Mouse (Mus musculus): Measurements from ENCODE around the gene Vps53.
"Not testable (repeated sequence)": the region's sequence is repeated elsewhere in the genome, so short reads cannot be mapped to it uniquely, and the experiment has no call there.

The Vps53 gene

GRCm38 (mm10) chr11:76179495-76180145 is at the start of gene Vps53, which contains the start of gene Fam57a:
Vps53 (minus strand) TSS chr11:76179647.
Fam57a (plus strand) TSS chr11:76179671.
- peak; percentile 87 to 90 for DNase-seq (ENCODE audit: low spot score in 2 of 2)

GRCm38 (mm10) chr11:76225051-76225450 is 45.6 kb upstream of the Vps53 start:
- no peak for DNase-seq (ENCODE audit: low spot score in 2 of 2)

DNA sequence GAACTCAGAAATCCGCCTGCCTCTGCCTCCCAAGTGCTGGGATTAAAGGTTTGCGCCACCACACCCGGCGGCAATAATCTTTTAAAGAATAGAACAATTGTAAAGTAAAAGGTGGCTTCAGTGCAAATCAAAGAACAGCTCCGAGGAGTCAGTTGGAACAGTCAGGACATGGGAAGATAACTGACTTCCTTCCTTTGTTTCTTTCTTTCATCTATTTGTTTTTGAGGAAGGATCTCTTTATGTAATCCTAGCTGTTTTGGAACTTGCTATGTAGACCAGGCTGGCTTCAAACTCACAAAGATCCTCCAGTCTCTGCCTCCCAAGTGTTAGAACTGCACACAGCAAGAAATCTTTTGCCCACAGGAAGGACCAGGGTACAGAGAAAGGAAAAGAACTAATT is 45.2 kb upstream of the Vps53 start:
- DNase-seq (ENCODE audit: low spot score in 2 of 2): no peak

DNA sequence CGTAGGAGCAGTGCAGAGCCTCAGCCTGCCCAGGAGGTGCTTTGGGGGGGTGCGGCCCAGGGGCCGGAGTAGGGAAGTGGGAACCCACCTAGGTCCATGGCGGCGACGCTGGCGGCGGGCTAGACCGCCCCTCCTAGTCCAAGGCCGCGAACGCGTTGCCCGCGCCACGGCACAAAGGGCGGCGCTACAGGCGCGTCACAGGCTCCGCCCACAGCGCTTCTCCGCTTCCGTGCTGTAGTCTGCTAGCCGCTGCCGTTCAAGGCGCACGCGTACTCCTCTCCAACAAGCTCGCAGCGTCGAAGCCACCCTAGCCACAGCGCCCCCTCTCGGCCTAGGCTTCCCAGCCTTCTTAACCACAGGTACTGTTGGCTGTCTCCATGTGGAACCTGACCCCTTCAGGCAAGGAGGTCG is 37.9 kb upstream of the Vps53 start, which contains the start of the genes Dbil5 and Gemin4:
Dbil5 (plus strand) TSS at position 219 of the 411 bp plus-strand sequence.
Gemin4 (minus strand) TSS at position 275 of the 411 bp plus-strand sequence.
- DNase-seq (ENCODE audit: low spot score in 2 of 2): peak; percentile 91 to 93

DNA sequence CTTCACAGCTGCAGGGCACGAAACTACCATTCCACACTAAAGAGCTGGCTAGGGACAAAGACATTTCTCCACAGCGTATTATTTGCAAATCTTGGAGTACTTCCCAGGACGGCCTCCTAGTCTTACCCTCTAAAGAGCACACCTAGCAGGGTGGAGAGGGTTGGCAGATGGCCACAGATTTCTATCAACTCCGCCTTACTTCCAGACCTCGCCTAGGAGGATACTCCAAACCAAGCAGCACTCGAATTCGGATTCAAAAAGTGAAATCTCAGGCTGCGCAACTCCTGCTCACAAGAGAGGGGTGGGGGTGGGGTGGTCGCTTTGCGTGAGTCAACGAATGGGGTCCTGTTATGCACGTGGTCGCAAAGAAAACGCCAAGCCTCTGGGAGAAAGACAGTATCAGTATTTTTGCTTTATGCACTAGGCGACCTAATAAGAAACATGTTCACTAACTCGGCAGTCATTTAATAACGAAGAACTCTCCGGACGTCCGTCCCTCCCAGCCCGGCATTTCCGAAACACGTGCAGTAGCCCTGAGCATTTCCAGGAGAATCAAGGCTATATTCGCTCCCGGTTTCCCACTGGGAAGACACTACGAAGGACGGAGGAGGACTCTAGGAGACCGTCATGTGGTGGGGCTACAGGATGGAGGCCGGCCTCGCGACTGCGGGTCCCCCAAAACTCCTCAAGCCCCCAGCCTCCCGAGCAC is 37.4 kb upstream of the Vps53 start:
- DNase-seq (ENCODE audit: low spot score in 2 of 2): peak; percentile 31 to 37

DNA sequence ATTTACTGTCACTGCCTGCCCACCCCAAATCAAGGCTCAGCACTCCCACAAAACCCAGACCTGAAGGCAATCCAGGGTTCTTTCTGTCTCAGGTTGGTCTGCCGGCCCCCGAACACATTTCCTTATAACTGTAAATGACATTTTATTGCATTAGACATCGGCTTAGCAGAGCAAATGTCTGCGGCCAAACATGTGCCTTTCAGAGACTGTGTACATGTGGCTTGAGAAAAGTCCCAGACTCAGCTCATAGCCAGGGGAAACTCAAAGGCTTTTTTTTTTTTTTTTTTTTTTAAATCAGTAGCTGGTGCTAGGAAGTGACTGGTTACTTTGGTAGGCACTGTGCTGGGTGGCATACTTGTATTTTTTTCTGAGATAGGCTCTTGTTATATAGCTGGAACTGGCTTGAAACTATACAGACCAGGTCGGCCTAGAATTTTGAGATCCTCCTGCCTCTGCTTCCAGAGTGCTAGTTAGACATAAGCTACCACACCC is 36.6 kb upstream of the Vps53 start:
- no peak for DNase-seq (ENCODE audit: low spot score in 2 of 2)

- no peak for DNase-seq (ENCODE audit: low spot score in 2 of 2)
These were observed 35.6 kb upstream of the Vps53 start for GRCm38 (mm10) chr11:76215011-76215410.

GRCm38 (mm10) chr11:76213841-76214240 is 34.4 kb upstream of the Vps53 start:
- DNase-seq (ENCODE audit: low spot score in 2 of 2): no peak

- DNase-seq (ENCODE audit: low spot score in 2 of 2): not testable (repeated sequence)
These were observed 32.1 kb upstream of the Vps53 start for GRCm38 (mm10) chr11:76211595-76211994.

GRCm38 (mm10) chr11:76210228-76210985 is 31.0 kb upstream of the Vps53 start:
- no peak for DNase-seq (ENCODE audit: low spot score in 2 of 2)

- DNase-seq (ENCODE audit: low spot score in 2 of 2): no peak
These were observed 27.3 kb upstream of the Vps53 start for GRCm38 (mm10) chr11:76206793-76207192.

GRCm38 (mm10) chr11:76201761-76202674 is 22.6 kb upstream of the Vps53 start:
- peak; percentile 80 to 85 for DNase-seq (ENCODE audit: low spot score in 2 of 2)

DNA sequence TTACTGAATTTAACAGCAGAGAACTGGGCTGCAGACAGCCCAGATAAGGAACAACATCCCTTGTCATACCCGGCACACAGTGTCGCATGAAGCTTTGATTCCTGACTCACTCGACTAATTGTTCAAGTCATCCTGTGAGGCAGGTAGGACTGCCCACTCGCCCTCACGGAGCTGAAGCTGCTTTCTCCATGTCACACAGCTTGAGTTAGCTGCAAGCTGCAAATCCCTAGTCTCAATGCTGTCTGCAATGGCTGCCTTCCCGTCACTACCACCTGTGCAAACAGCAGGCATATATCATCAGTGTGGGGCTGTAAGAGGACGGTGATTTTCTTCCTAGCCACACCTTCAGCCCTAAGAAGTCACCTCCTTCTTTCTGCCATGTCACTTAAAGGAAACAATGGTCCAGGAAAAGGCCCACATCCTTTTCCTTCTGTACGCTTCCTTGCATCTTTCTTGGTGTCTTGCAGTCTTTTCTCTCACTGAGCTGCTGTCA is 17.6 kb upstream of the Vps53 start:
- no peak for DNase-seq (ENCODE audit: low spot score in 2 of 2)

DNA sequence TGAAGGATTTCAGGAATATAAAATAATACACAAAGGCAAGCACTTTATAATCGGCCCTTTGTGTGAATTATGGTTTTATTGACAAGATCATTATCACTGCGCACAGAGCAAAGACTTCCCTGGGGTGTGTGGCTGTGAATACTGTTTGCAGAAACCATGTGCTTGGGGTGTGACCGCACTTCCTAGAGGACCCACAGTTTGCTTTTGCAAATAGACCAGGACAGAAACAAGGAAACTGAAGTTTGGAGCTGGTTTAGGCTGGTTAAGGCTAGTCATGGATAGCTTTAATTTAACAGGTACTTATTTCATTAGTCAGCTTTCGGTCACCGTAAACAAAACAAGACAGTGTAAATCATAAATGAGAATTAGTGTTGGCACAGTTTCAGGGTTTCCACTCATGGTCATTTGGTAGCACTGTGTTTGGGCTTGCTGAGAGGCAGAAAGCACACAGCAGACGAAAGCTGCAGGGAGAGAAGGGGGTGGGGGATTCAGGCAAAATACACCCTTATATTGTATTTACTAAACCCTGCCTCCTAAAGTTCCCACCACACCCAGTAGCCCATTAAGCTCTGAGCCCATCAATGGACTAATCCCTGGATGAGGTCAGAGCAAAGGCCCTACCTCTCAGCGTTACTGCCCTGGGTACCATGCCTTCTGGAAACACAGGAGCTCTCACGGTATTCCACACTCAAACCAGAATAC is 17.0 kb upstream of the Vps53 start:
- no peak for DNase-seq (ENCODE audit: low spot score in 2 of 2)

DNA sequence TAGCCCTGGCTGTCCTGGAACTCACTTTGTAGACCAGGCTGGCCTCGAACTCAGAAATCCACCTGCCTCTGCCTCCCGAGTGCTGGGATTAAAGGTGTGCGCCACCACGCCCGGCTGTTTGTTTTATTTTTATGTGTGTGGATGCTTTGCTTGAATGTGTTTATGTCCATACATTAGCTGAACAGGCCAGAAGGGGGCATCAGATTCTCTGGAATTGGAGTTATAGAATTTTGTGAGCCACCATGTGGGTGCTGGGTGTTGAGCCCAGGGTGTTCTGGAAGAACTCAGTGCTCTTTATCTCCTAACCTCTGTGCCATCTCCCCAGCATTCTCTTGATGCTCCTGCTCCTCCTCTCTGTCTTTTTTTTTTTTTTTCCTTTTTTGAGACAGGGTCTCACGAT is 7.5 kb upstream of the Vps53 start:
- DNase-seq (ENCODE audit: low spot score in 2 of 2): no peak

DNA sequence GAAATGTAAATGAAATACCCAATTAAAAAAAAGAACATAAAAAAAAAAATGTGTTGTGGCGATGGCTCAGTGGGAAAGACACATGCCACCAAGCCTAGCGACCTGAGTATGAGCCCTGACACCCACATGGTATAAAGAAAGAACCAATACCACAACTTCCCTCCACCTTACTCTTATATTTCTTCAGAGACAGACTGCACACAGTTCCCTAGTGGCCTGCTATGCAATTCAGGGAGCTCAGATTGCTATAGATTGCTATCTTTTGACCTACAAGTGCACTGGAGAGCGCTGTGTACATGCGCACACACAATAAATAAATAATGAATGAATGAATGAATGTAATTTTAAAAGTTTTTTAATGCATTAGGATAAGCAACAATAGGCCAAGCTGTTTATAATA is 4.3 kb upstream of the Vps53 start:
- no peak for DNase-seq (ENCODE audit: low spot score in 2 of 2)

GRCm38 (mm10) chr11:76180146-76180540 is 696 bp upstream of the Vps53 start:
- no peak for DNase-seq (ENCODE audit: low spot score in 2 of 2)

GRCm38 (mm10) chr11:76178726-76179494 is 537 bp downstream of the Vps53 start:
- DNase-seq (ENCODE audit: low spot score in 2 of 2): peak in 1 of 2 experiments; percentile 28

GRCm38 (mm10) chr11:76170207-76170606 is 9.2 kb downstream of the Vps53 start:
- no peak for DNase-seq (ENCODE audit: low spot score in 2 of 2)

All from urinary bladder, adult 18-20 months (tissue).